Mouse (Mus musculus) brain, embryonic 18.5 days (tissue): ENCODE results near the gene E030030I06Rik.
"Not testable (repeated sequence)": the region's sequence is repeated elsewhere in the genome, so short reads cannot be mapped to it uniquely, and the experiment has no call there.

Experiments used
- DNase-seq: peaks from one replicate; pipeline ENCODE4 v3.0.0-alpha.2; 2012; ENCODE audit warnings: low read depth, low spot score

The E030030I06Rik gene

GRCm38 (mm10) chr10:22149073-22149690 lies at the start of gene E030030I06Rik:
Gene E030030I06Rik, minus strand, starts transcription at chr10:22149270.
- DNase-seq = no peak

- not testable (repeated sequence) for DNase-seq
Measured at GRCm38 (mm10) chr10:22191035-22191434, 42.0 kb upstream of the E030030I06Rik start.

DNA sequence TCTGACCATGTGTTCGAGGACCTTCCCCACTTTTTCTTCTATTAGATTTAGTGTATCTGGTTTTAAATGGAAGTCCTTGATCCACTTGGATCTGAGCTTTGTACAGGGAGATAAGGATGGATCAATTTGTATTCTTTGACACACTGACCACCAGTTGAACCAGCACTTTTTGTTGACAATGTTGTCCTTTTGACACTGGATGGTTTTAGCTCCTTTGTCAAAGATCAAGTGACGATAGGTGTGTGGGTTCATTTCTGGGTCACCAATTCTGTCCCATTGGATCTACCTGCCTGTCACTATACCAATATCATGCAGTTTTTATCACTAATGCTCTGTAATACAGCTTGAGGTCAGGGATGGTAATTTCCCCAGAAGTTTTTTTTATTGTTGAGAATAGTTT lies 27.4 kb upstream of the E030030I06Rik start:
- DNase-seq = not testable (repeated sequence)

DNA sequence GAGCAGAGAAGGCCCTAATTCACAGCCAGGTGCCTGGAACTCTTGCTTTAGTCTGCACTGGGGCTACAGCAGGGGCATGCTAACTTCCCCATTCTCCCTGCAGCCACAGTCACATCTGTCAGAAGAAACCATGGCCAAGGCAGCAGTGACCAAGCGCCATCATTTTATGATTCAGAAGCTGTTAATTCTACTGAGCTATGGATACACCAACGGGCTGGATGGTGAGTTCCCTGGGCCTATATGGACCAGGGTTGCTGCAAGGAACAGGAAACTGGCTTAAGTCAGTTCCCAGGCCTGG lies 25.1 kb upstream of the E030030I06Rik start:
- DNase-seq = not testable (repeated sequence)

DNA sequence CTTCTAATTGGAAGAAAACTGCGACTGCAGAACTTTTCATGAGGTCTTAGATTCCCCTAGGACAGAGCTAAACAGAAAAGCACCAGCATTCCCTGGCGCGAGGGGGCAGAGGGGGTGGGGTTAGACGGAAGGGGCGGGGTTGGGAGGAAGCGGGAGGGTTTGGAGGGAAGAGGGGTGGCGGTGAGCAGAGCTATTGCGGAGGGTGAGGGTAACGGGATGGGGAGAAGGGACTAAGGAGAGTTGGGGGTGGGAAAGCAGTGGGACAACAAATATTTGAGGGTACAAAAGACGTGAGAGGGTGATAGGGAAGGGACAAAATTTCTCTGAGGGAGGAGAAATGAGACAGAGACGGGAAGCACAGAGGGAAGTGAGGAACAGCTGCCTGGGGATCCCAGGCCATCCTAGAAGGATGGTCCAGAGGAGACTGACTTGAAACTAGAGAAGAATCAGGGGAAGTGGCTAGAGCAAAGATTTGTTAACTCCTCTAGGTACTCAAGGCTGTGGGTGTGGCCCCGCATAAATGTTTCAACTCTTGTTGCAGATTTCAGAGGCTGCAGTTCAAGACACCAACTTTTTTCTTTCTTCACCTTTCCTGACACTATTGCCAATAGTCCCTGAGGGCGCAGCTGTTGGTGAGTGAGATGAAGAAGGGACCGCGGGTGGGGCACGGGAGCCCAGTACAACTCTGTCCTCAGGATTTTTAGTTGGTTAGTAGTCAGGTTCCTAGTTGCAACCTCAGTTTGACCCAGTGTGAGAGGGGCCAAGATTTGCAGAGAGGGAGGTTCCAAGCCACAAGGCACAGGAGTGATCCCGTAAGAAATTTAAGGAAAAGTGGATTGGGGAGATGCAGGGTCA lies 24.5 kb upstream of the E030030I06Rik start:
- DNase-seq = not testable (repeated sequence)

GRCm38 (mm10) chr10:22172431-22173334 lies 23.6 kb upstream of the E030030I06Rik start:
- DNase-seq = not testable (repeated sequence)

- not testable (repeated sequence) for DNase-seq
Measured at GRCm38 (mm10) chr10:22169116-22169515, 20.0 kb upstream of the E030030I06Rik start.

DNA sequence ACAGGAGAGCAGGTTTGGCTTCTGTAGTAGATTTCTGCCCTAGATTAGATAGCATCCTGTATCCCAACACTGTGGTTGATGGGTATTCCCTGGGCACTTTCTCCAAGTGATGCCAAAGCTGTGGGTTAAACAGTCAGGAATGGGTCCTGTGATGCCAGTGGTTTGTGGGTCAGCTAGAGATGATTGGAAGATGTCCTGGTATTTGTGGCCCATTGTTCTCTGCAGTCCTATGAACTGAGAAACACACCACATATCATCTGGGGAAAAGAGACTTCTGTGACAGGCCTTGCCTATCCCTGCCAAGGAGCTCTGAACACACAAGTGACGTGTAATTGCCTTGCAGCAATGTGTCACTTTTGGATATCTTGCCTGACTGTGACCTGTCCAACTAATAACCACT lies 18.0 kb upstream of the E030030I06Rik start:
- not testable (repeated sequence) for DNase-seq

DNA sequence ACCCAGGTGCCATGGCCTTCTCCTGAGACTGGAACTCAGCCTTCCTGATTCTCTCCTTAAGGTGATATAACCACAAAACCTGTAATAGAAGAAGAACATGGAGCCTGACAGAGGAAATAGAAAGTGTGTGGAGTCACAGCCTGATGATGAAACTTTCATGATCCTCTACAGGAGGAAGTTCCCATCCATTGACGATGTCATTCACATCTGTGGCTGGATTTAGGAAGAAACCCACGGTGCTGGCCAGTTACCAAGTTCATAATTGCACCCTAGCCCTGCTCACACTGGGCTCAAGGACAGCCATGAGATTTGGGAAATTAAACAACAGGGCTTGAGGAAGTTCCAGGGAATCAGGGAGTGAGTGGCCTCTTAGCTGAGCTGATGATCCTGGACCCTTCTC lies 17.0 kb upstream of the E030030I06Rik start:
- not testable (repeated sequence) for DNase-seq

- not testable (repeated sequence) for DNase-seq
Measured at GRCm38 (mm10) chr10:22165328-22166003, 16.4 kb upstream of the E030030I06Rik start.

DNA sequence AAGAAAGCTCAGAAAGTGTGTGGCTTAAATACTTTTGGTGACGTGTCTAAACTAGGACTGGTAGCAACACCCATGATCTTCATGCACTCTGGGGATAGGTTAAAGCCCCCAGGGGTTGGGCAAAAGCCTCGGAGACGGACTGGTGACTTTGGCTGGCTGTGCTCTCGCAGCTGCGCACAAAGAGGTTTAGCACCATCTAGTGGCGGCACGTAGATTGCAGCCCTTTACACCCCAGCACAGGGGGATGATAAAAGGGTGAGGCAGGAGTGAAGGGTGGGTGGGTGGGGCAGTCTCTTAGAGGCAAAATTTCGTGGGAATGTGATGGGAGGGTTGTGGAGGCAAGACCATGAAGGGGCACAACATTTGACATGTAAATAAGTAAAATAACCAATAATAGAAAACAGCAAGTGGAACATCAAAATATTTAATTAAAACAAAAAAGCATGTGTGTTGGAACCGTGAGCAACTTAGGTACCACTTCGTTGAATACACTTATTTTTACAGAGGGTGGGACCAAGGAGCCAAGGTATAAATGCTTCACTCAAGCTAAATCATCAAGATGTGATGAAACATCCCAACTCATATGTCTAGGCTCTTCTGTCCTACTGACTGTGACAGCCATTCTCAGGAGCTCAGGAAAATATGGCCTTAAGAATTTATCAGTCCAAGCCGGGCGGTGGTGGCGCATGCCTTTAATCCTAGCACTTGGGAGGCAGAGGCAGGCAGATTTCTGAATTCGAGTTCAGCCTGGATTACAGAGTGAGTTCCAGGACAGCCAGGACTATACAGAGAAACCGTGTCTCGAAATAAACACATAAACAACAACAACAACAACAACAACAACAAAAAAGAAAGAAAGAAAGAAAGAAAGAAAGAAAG lies 14.9 kb upstream of the E030030I06Rik start:
- not testable (repeated sequence) for DNase-seq

- not testable (repeated sequence) for DNase-seq
Measured at GRCm38 (mm10) chr10:22163279-22163678, 14.2 kb upstream of the E030030I06Rik start.

DNA sequence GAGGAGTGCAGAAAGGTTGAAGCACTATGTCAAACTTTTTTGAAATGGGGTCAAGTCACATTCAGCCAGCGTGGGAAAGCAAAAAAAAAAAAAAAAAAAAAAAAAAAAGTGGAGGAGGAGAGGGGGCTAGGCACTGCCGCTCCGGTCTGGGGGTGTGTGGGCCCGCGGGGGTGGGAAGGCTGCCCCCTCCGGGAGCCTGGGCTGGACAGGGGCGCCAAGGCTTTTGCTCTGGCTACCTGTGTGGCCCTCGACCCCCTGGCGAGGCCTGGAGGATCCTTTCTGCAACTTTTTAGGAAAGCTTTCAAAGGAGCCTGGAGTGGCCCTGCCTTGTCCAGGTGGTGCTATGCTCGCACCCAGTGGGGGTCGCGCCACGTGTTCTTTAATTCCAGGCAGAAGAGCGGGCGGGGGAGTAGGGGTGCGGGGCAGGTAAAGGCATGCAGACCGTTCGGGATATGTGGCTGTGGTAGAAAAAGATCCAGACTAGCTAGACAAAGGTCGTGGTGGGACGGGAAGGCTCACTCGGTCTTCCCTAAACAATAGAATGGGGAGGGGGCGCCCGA lies 10.6 kb upstream of the E030030I06Rik start:
- no peak for DNase-seq

DNA sequence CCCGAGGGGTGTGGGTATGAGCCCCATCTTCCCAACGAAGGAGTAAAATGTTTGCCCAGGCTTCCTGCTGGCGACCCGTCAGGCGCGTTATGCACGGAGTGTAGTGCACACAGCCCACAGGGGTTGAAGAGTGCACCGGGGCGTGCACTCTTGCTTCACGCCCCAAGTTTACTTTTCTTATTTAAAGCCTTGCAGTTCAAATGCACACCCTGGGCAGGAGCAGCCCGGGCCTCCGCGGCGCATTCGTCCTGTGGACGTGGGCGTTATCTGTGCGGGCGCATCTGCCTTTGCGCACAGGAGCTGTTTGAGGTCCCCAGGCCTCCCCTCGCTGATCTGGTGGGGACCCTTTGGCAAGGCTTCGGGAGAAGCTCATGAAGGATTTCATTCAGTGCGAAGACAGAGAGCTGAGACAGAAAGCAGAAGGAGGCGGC lies 10.1 kb upstream of the E030030I06Rik start:
- no peak for DNase-seq

- DNase-seq = not testable (repeated sequence)
Measured at GRCm38 (mm10) chr10:22158310-22158999, 9.4 kb upstream of the E030030I06Rik start, which contains the start of the genes Raet1e and H60b. Gene Raet1e, plus strand, starts transcription at chr10:22158569. Gene H60b, plus strand, starts transcription at chr10:22158586.

DNA sequence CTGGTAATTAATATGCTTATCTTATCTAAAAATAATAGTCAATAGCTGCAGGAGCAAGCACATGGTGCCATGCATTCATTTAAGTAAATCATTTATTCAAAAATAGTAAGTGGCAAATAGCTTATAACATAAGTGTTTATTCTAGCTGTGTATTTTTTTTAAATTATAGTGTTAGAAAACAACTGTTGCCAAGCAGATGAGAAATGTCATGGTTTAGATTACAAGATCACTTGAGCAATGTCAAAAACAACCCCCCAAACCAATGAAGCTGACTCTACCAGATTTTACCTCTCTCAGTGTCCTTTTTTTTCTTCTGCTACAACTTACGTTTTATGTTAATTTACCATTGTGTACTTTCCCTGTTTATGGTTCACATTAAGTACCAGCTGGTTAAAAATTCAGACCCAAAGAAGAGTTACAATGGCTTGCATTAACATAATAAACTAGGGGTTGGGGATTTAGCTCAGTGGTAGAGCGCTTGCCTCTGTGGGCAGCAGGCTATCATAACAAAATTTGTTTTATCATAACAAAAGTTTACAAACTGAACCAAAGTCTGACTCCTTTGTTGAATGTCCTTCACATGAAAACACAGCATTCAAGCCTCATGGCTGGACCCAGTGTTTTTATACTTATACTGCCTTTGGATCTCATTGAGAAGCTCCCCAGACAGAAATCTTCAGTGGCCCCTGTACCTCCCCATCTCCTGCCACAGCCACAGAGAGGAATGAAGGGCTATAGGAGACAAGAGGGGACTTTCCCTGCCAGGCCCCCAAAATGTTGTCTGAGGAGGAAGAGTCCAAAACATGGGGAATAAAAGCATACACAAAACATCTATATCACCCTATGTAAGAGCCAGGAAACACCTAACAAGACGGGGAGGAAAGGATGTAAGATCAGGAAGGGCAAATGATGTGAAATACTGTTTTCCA lies 6.1 kb upstream of the E030030I06Rik start:
- DNase-seq = no peak

DNA sequence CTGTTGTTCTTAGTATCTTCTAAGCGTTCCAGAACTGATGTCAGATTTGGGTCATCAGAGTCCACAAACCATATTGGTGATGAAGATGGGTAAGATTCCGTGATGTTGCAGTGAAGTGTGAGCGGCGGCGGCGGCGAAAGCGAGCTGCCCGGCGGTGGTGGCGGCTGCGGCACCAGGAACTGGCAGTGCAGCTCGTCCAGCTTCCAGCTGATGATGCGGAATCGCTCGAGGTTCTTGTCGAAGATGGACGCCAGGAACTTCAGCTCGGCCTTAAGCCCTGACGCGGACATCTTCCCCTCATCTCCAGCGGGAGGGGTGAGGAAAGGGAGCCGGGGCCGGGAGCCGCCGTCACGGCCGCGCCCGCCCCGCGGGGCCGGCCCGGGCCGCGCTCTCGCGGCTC lies 5.1 kb upstream of the E030030I06Rik start:
- not testable (repeated sequence) for DNase-seq

DNA sequence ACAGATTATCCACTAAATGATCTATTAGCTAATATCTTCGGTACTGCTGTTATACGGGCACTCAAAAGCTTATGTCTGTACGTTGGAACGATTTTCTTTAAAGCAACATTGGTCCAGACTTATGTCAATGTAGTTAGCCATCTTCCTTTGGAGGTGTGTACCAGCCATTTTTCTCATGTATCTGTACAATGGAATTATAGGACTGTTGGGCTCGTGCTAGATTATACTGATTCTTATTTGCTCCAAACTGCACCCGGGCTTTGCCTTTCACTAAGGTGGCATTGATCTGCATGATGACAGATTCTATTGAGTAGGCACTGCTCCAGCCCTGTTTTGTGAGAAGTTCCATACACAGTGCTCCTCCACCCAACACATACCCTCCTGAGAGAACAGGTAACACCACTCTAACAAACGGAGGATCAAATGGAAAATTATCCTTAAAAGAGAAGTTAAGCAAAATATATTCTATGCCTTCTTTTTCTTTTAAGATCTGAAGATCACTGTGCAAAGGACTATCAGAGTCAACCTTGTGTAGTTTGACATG lies 4.1 kb upstream of the E030030I06Rik start:
- DNase-seq = not testable (repeated sequence)
